Mouse (Mus musculus) ES-Bruce4 (cell line): ENCODE data around the gene S100a13.

Experiments used
- CTCF ChIP-seq: IDR thresholded peaks from one replicate; pipeline ENCODE4 v1.8.1; 2011; ENCODE audit warnings: low read depth, low read length
- EP300 ChIP-seq: IDR thresholded peaks from 2 replicates; pipeline ENCODE4 v1.6.1; 2011; ENCODE audit warnings: low read depth, low read length; ENCODE audit not compliant: insufficient read depth
- POLR2A ChIP-seq: IDR thresholded peaks from one replicate; pipeline ENCODE4 v1.8.1; 2011; ENCODE audit warnings: low read length; ENCODE audit not compliant: insufficient read depth

DNA sequence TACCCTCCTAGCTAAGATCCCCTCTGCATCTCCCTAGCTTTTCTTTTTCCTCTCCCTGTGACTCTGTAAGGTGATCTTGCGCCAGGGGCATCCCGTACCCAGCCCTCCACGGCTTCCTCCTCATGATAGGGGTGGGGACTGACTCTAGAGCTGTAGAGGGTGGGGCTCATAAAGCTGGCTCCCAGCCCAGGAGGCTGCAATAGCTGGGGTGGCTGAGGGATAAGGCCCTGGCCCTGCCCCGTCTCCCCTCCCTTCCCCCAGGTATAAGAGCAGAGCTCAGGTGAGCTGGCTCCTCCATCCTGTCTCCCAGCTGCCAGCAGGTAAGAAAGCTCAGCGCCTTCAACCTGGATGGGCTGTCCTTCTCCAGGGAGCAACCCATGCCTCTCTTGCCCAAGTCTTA lies 12.3 kb downstream of the S100a13 start, which contains the start of gene S100a14:
- TF ChIP-seq POLR2A (no peak), CTCF (no peak), EP300 (no peak)
